Comparison of ENCODE assay signal across 25 mouse cellular contexts in the genomic region with DNA sequence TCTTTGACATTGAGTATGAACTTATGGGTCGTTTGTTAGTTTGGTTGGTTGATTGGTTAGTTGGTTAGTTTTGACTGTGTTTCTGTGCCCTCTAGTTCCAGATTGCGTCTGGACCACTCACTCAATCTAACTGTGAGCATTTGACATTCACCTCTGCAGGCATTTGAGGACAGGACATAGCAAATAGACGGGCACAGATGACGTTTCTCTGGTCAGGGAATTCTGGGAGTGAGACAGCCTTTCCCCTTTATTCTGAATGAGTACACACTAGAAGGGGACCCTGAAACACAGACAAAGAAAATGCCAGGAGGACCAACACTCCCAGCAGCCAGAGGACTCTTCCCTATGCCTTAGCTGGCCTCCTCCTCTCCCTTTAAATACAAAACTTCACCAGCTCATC. TPM values are rescaled to one million over a fixed set of nuclear protein-coding genes. Genes with fewer than 3 reads are reported as not detected.
DNase-seq lines count a peak whose midpoint lies in the region; ATAC-seq lines count a peak whose summit lies in the region.
"Had no signal": no experiment of that assay in that cellular context is flagged by ENCODE, and none has a peak within 500 bp of the region (broad histone marks: within the 10 kb centered on the region; RNA-seq: fewer than 3 reads in every experiment).

No protein-coding gene starts in this region.

- no peaks in the 10 kb centered on the region for H3K27me3 ChIP-seq in forebrain, embryonic 11.5 days (ENCODE audit: control insufficient read depth, insufficient read depth, low read length)
- no peaks in the 10 kb centered on the region for H3K27me3 ChIP-seq in forebrain, embryonic 12.5 days
- no peaks in the 10 kb centered on the region for H3K27me3 ChIP-seq in intestine, embryonic 14.5 days (replicated peaks; ENCODE audit: control insufficient read depth, insufficient read depth, low read length)
- no peaks in the 10 kb centered on the region for H3K27me3 ChIP-seq in intestine, embryonic 16.5 days (replicated peaks; ENCODE audit: control insufficient read depth, insufficient read depth, low read length)
- H3K27me3 ChIP-seq in midbrain, embryonic 11.5 days (ENCODE audit: control insufficient read depth, insufficient read depth, low read length) = no peaks in the 10 kb centered on the region
- no peaks in the 10 kb centered on the region for H3K27me3 ChIP-seq in midbrain, embryonic 15.5 days (replicated peaks)
- H3K27me3 ChIP-seq: heart, embryonic 13.5 days; hindbrain, embryonic 13.5 days; Patski had no signal

- no peak overlapping the region for H3K27ac ChIP-seq in forebrain, embryonic 11.5 days (ENCODE audit: low read depth, low read length)
- H3K27ac ChIP-seq in forebrain, embryonic 12.5 days = no peak overlapping the region
- no peak overlapping the region for H3K27ac ChIP-seq in intestine, embryonic 14.5 days (ENCODE audit: low read depth)
- no peak overlapping the region for H3K27ac ChIP-seq in intestine, embryonic 16.5 days (ENCODE audit: low read length)
- no peak overlapping the region for H3K27ac ChIP-seq in midbrain, embryonic 11.5 days (ENCODE audit: low read depth, low read length)
- H3K27ac ChIP-seq in midbrain, embryonic 15.5 days = no peak overlapping the region
- H3K27ac ChIP-seq: forebrain, embryonic 13.5 days; gastrocnemius, adult 2 months; heart, embryonic 13.5 days; hindbrain, embryonic 10.5 days; hindbrain, embryonic 13.5 days had no signal

- WGBS in forebrain, embryonic 11.5 days = 75% methylated on average over 4 of the region's 4 CpGs
- WGBS in forebrain, embryonic 12.5 days = 75% methylated on average over 4 of the region's 4 CpGs
- WGBS in intestine, embryonic 14.5 days = 68% methylated on average over 4 of the region's 4 CpGs
- WGBS in intestine, embryonic 16.5 days = 70% methylated on average over 4 of the region's 4 CpGs
- WGBS in midbrain, embryonic 11.5 days = 89% methylated on average over 4 of the region's 4 CpGs
- 83% methylated on average over 4 of the region's 4 CpGs for WGBS in midbrain, embryonic 15.5 days

- H3K36me3 ChIP-seq in forebrain, embryonic 11.5 days (ENCODE audit: control insufficient read depth, insufficient read depth, low read length) = no peaks in the 10 kb centered on the region
- no peaks in the 10 kb centered on the region for H3K36me3 ChIP-seq in forebrain, embryonic 12.5 days (replicated peaks)
- no peaks in the 10 kb centered on the region for H3K36me3 ChIP-seq in intestine, embryonic 14.5 days (ENCODE audit: control insufficient read depth, insufficient read depth, low read length)
- H3K36me3 ChIP-seq in intestine, embryonic 16.5 days (ENCODE audit: control insufficient read depth, insufficient read depth, low read length) = no peaks in the 10 kb centered on the region
- no peaks in the 10 kb centered on the region for H3K36me3 ChIP-seq in midbrain, embryonic 11.5 days (ENCODE audit: control insufficient read depth, insufficient read depth, low read length)
- no peaks in the 10 kb centered on the region for H3K36me3 ChIP-seq in midbrain, embryonic 15.5 days (replicated peaks)
- H3K36me3 ChIP-seq: G1E; heart, embryonic 13.5 days; hindbrain, embryonic 10.5 days; hindbrain, embryonic 13.5 days had no signal

- H3K4me1 ChIP-seq in forebrain, embryonic 11.5 days (replicated peaks; ENCODE audit: control insufficient read depth, insufficient read depth, low read length) = peaks cover 5% of the 10 kb centered on the region
- peaks cover 21% of the 10 kb centered on the region for H3K4me1 ChIP-seq in forebrain, embryonic 12.5 days
- H3K4me1 ChIP-seq in intestine, embryonic 14.5 days (replicated peaks; ENCODE audit: control insufficient read depth, insufficient read depth, low read length) = peaks cover 17% of the 10 kb centered on the region
- peaks cover 12% of the 10 kb centered on the region; the same call in 1 of the 2 replicates for H3K4me1 ChIP-seq in intestine, embryonic 16.5 days (ENCODE audit: control insufficient read depth, insufficient read depth, low read length)
- peaks cover 17% of the 10 kb centered on the region for H3K4me1 ChIP-seq in midbrain, embryonic 11.5 days (ENCODE audit: control insufficient read depth, insufficient read depth, low read length)
- peaks cover 28% of the 10 kb centered on the region for H3K4me1 ChIP-seq in midbrain, embryonic 15.5 days

- peak; percentile 16 for DNase-seq in forebrain, embryonic 11.5 days (ENCODE audit: low spot score)
- DNase-seq in intestine, embryonic 14.5 days (ENCODE audit: low spot score) = peak; percentile 28
- peak; percentile 73 for DNase-seq in midbrain, embryonic 11.5 days (ENCODE audit: low spot score, missing footprints)
- DNase-seq: adrenal gland, postnatal 10 days; adrenal gland, postnatal 36 days; B cell, adult 2 months; cerebellum, adult 18-20 months; cerebellum, adult 9-10 months; cerebellum, postnatal 14 days; forebrain, postnatal 0 days; gastrocnemius, adult 2 months; gastrocnemius, postnatal 14 days; heart, adult 18-20 months; heart, postnatal 36 days had no signal

- no peaks in the 10 kb centered on the region for H3K9me3 ChIP-seq in forebrain, embryonic 11.5 days (ENCODE audit: control insufficient read depth, low read length)
- H3K9me3 ChIP-seq in forebrain, embryonic 12.5 days = no peaks in the 10 kb centered on the region
- no peaks in the 10 kb centered on the region for H3K9me3 ChIP-seq in intestine, embryonic 14.5 days (ENCODE audit: control insufficient read depth, low read length)
- no peaks in the 10 kb centered on the region for H3K9me3 ChIP-seq in intestine, embryonic 16.5 days (ENCODE audit: control insufficient read depth, low read length)
- H3K9me3 ChIP-seq in midbrain, embryonic 11.5 days (ENCODE audit: control insufficient read depth, low read length) = no peaks in the 10 kb centered on the region
- no peaks in the 10 kb centered on the region for H3K9me3 ChIP-seq in midbrain, embryonic 15.5 days
- H3K9me3 ChIP-seq: forebrain, embryonic 13.5 days; G1E; heart, embryonic 13.5 days; hindbrain, embryonic 10.5 days; hindbrain, embryonic 13.5 days had no signal

- H3K4me2 ChIP-seq in forebrain, embryonic 11.5 days (ENCODE audit: low read depth, low read length, severe bottlenecking) = no peak overlapping the region
- H3K4me2 ChIP-seq in forebrain, embryonic 12.5 days = no peak overlapping the region
- no peak overlapping the region for H3K4me2 ChIP-seq in intestine, embryonic 14.5 days (ENCODE audit: low read length)
- H3K4me2 ChIP-seq in intestine, embryonic 16.5 days (ENCODE audit: low read depth, low read length) = no peak overlapping the region
- no peak overlapping the region for H3K4me2 ChIP-seq in midbrain, embryonic 11.5 days
- no peak overlapping the region for H3K4me2 ChIP-seq in midbrain, embryonic 15.5 days
- H3K4me2 ChIP-seq: forebrain, embryonic 13.5 days; heart, embryonic 13.5 days; hindbrain, embryonic 13.5 days had no signal

- ATAC-seq in forebrain, embryonic 11.5 days (replicated peaks; ENCODE audit: low FRiP score) = no peak
- no peak for ATAC-seq in forebrain, embryonic 12.5 days (ENCODE audit: low FRiP score)
- ATAC-seq in intestine, embryonic 14.5 days (replicated peaks; ENCODE audit: low FRiP score, low TSS enrichment, low read depth) = no peak
- ATAC-seq in intestine, embryonic 16.5 days = no peak
- ATAC-seq in midbrain, embryonic 11.5 days (ENCODE audit: low FRiP score) = no peak
- no peak for ATAC-seq in midbrain, embryonic 15.5 days (replicated peaks)
- ATAC-seq: forebrain, embryonic 13.5 days; forebrain, postnatal 0 days; hindbrain, embryonic 16.5 days; intestine, postnatal 0 days; Patski had no signal

- no peak overlapping the region for H3K9ac ChIP-seq in forebrain, embryonic 11.5 days (ENCODE audit: low read length)
- H3K9ac ChIP-seq in forebrain, embryonic 12.5 days = no peak overlapping the region
- no peak overlapping the region for H3K9ac ChIP-seq in intestine, embryonic 14.5 days (ENCODE audit: low read length)
- no peak overlapping the region for H3K9ac ChIP-seq in intestine, embryonic 16.5 days (ENCODE audit: low read depth, low read length)
- no peak overlapping the region for H3K9ac ChIP-seq in midbrain, embryonic 11.5 days (ENCODE audit: low read length)
- H3K9ac ChIP-seq in midbrain, embryonic 15.5 days = no peak overlapping the region
- H3K9ac ChIP-seq: forebrain, embryonic 13.5 days; forebrain, postnatal 0 days; heart, embryonic 13.5 days; hindbrain, embryonic 13.5 days had no signal

- H3K4me3 ChIP-seq in forebrain, embryonic 11.5 days (ENCODE audit: low read depth, low read length) = no peak overlapping the region
- H3K4me3 ChIP-seq in forebrain, embryonic 12.5 days (replicated peaks) = no peak overlapping the region
- no peak overlapping the region for H3K4me3 ChIP-seq in intestine, embryonic 14.5 days (ENCODE audit: low read depth, low read length)
- no peak overlapping the region for H3K4me3 ChIP-seq in intestine, embryonic 16.5 days (ENCODE audit: low read length)
- H3K4me3 ChIP-seq in midbrain, embryonic 11.5 days (ENCODE audit: low read depth, low read length) = no peak overlapping the region
- no peak overlapping the region for H3K4me3 ChIP-seq in midbrain, embryonic 15.5 days
- H3K4me3 ChIP-seq: forebrain, embryonic 13.5 days; gastrocnemius, adult 2 months; heart, embryonic 13.5 days; hindbrain, embryonic 10.5 days; hindbrain, embryonic 13.5 days had no signal

RNA-seq across cellular contexts. Expression of gene Kirrel, which starts 2.1 kb away (rescaled TPM):
- 10.2 and 10.6 TPM in 2 replicates for polyA plus RNA-seq in forebrain, embryonic 11.5 days (2014; fragmentation: Nextera tagmentation; extraction: Ambion mirVana)
- 11.5 and 12.9 TPM in 2 replicates for polyA plus RNA-seq in forebrain, embryonic 12.5 days (2016; fragmentation: Nextera tagmentation; extraction: Ambion mirVana)
- polyA plus RNA-seq in intestine, embryonic 14.5 days (2014; fragmentation: Nextera tagmentation; extraction: Ambion mirVana) = 10.1 and 10.8 TPM in 2 replicates
- polyA plus RNA-seq in intestine, embryonic 16.5 days (2015; fragmentation: Nextera tagmentation; extraction: Ambion mirVana) = 7.3 and 8.3 TPM in 2 replicates
- polyA plus RNA-seq in midbrain, embryonic 11.5 days (2014; fragmentation: Nextera tagmentation; extraction: Ambion mirVana) = 6.4 and 7.4 TPM in 2 replicates
- polyA plus RNA-seq in midbrain, embryonic 15.5 days (2015; fragmentation: Nextera tagmentation; extraction: Ambion mirVana) = 7.4 and 8.3 TPM in 2 replicates
- polyA plus RNA-seq: G1E had no signal

Comparison
In these comparisons a context has a peak if more than half of its experiments do, and no peak if none do; other contexts are left out.
1. DNase-seq: peak in every context shown above with its lines; median percentile 73 in midbrain, embryonic 11.5 days; 28 in intestine, embryonic 14.5 days; 16 in forebrain, embryonic 11.5 days.